Mouse (Mus musculus): ENCODE measurements around the gene Slit1. TPM values are rescaled to one million over a fixed set of nuclear protein-coding genes. Genes with fewer than 3 reads are reported as not detected.

Gene Slit1
- total and polyA plus RNA-seq, 3 experiments, result 0.16 to 0.30 TPM; not detected in 1

DNA sequence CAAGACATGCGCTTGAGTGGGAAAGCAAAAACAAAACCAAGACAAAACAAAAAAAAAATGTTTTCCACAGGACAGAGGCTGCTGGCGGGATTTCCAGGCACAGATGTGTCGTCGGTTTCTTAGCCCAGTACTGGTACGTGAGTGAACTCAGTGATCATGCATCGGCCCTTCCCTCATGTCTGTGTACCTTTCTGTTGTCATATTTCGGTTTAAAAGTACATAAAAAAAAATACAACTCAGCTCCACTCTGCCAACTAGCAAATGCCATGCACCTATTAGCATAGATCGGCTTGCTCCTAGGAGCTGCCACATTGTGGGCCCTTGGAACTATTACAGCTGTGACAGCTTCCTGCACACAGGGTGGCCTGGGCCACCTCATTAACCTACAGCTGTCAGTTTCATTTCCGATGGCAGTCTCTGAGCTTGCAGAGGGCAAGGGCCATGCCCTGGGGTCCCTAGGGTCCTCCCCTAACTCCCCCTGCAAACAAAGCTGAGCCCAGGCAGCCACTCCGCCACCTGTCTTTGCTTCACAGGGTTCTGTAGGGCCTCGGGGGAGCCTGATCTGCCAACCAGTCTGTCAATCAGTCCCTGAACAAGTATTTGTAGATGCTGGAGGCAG, 127.8 kb downstream of the Slit1 start (continued):
- TF ChIP-seq GABPA (IDR thresholded peaks at IDR 0.05; ENCODE audit: insufficient replicate concordance, low read depth, low read length) (no peak), NRF1 (IDR thresholded peaks at IDR 0.05; ENCODE audit: low read depth, low read length) (no peak), ZMIZ1 (IDR thresholded peaks at IDR 0.05; ENCODE audit: low read depth, low read length) (no peak; the same call in 1 of the 2 replicates), ZC3H11A (IDR thresholded peaks at IDR 0.05; ENCODE audit: low read depth, low read length) (no peak), MAFK (IDR thresholded peaks at IDR 0.05; ENCODE audit: insufficient replicate concordance, low read length) (0 out of 2 replicates have a peak, but pooled peaks have one; percentile 52), USF2 (conservative IDR thresholded peaks at IDR 0.05; ENCODE audit: low read depth, low read length) (no peak), IRF4 (IDR thresholded peaks at IDR 0.05; ENCODE audit: low read depth, low read length) (peak; percentile 97), ETS1 (conservative IDR thresholded peaks at IDR 0.05; ENCODE audit: low read depth, low read length) (peak; percentile 95)

GRCm38 (mm10) chr19:41613325-41614087, 130.0 kb downstream of the Slit1 start:
- TF ChIP-seq ELF1 (IDR thresholded peaks at IDR 0.05; ENCODE audit: low read depth, low read length), result no peak
- dilution Hi-C loops (cut with MboI; ENCODE audit: extremely low pct_ligation_motif_present, extremely low pct_unique_long_range_greater_than_20kb, low sequenced_read_pairs) (no loop called here), in situ Hi-C loops (cut with MboI; ENCODE audit: low pct_ligation_motif_present, low pct_unique_long_range_greater_than_20kb, low sequenced_read_pairs) (no loop called here)
- Histone ChIP-seq H3K9me3 (replicated peaks; ENCODE audit: low read length) (peaks cover 9% of the 10 kb centered on the region), H3K27me3 (replicated peaks) (no peaks in the 10 kb centered on the region), H3K4me3 (replicated peaks in 1 of 3; ENCODE audit: low read depth in 2 of 3, low read length in 2 of 3, poor library complexity in 1 of 3) (no peak overlapping the region), H3K4me1 (ENCODE audit: control insufficient read depth in 1 of 2, insufficient read depth in 2 of 2) (peaks cover 22 to 59% of the 10 kb centered on the region in 2 experiments), H3K79me2 (replicated peaks; ENCODE audit: control insufficient read depth, extremely low read depth, insufficient read depth, poor library complexity, severe bottlenecking) (no peaks in the 10 kb centered on the region), H3K4me2 (ENCODE audit: insufficient read depth, low read depth, poor library complexity, severe bottlenecking) (no peak overlapping the region), H3K27ac (ENCODE audit: insufficient read depth, low read depth) (no peak overlapping the region), H3K36me3 (replicated peaks in 1 of 2; ENCODE audit: control insufficient read depth in 1 of 2, insufficient read depth in 1 of 2, low read length in 1 of 2) (no peaks in the 10 kb centered on the region), H3K9ac (ENCODE audit: insufficient read depth, low read depth) (no peak overlapping the region)
- no peak for DNase-seq (ENCODE audit: extremely low read depth)

GRCm38 (mm10) chr19:41611683-41612082, 131.8 kb downstream of the Slit1 start:
- in situ Hi-C loops (cut with MboI; ENCODE audit: low pct_ligation_motif_present, low pct_unique_long_range_greater_than_20kb, low sequenced_read_pairs), result no loop called here
- no peak for DNase-seq (ENCODE audit: extremely low read depth)
- no peaks in the 10 kb centered on the region for H3K79me2 ChIP-seq (replicated peaks; ENCODE audit: control insufficient read depth, extremely low read depth, insufficient read depth, poor library complexity, severe bottlenecking)
- H3K27me3 ChIP-seq (replicated peaks), result no peaks in the 10 kb centered on the region
- peaks cover 9% of the 10 kb centered on the region for H3K9me3 ChIP-seq (replicated peaks; ENCODE audit: low read length)
- no peaks in the 10 kb centered on the region for H3K36me3 ChIP-seq (replicated peaks in 1 of 2; ENCODE audit: control insufficient read depth in 1 of 2, insufficient read depth in 1 of 2, low read length in 1 of 2)
- TF ChIP-seq USF1 (IDR thresholded peaks at IDR 0.05; ENCODE audit: low read depth, low read length), result no peak
- TF ChIP-seq RAD21 (IDR thresholded peaks at IDR 0.05; ENCODE audit: low read depth, low read length), result no peak
- TF ChIP-seq PAX5 (IDR thresholded peaks at IDR 0.05; ENCODE audit: low read length), result no peak
- no peak for TF ChIP-seq TCF12 (IDR thresholded peaks at IDR 0.05; ENCODE audit: low read depth, low read length)
- no peak for TF ChIP-seq MAZ (IDR thresholded peaks at IDR 0.05; ENCODE audit: low read depth, low read length)
- no peak for TF ChIP-seq RCOR1 (conservative IDR thresholded peaks at IDR 0.05; ENCODE audit: low read depth, low read length)
- no peak for TF ChIP-seq NELFE (IDR thresholded peaks at IDR 0.05; ENCODE audit: low read depth, low read length)
- no peak for TF ChIP-seq SMC3 (IDR thresholded peaks at IDR 0.05; ENCODE audit: low read depth, low read length)
- TF ChIP-seq BHLHE40 (IDR thresholded peaks at IDR 0.05; ENCODE audit: low read depth, low read length), result no peak
- TF ChIP-seq TBP (conservative IDR thresholded peaks at IDR 0.05; ENCODE audit: low read depth, low read length), result no peak
- no peak for TF ChIP-seq IRF4 (IDR thresholded peaks at IDR 0.05; ENCODE audit: low read depth, low read length)
- no peak for TF ChIP-seq ZMIZ1 (IDR thresholded peaks at IDR 0.05; ENCODE audit: low read depth, low read length)
- H3K4me2 ChIP-seq (ENCODE audit: insufficient read depth, low read depth, poor library complexity, severe bottlenecking), result no peak overlapping the region
- H3K4me1 ChIP-seq (ENCODE audit: control insufficient read depth in 1 of 2, insufficient read depth in 2 of 2), result peaks cover 14 to 41% of the 10 kb centered on the region in 2 experiments
- dilution Hi-C loops (cut with MboI; ENCODE audit: extremely low pct_ligation_motif_present, extremely low pct_unique_long_range_greater_than_20kb, low sequenced_read_pairs), result no loop called here
- no peak overlapping the region for H3K4me3 ChIP-seq (replicated peaks in 1 of 3; ENCODE audit: low read depth in 2 of 3, low read length in 2 of 3, poor library complexity in 1 of 3)
- no peak overlapping the region for H3K9ac ChIP-seq (ENCODE audit: insufficient read depth, low read depth)
- H3K27ac ChIP-seq (ENCODE audit: insufficient read depth, low read depth), result no peak overlapping the region

All from CH12.LX (cell line).